Mouse (Mus musculus) CD4-positive helper T cell, adult 2 months (primary cell): ENCODE results near the gene Cdkl3.
"Not testable (repeated sequence)": the region's sequence is repeated elsewhere in the genome, so short reads cannot be mapped to it uniquely, and the experiment has no call there.

Experiments used
- DNase-seq: peaks from one replicate; pipeline ENCODE4 v3.0.0-alpha.2; 2012; ENCODE audit warnings: low read depth, missing footprints, low spot score

Gene Cdkl3

DNA sequence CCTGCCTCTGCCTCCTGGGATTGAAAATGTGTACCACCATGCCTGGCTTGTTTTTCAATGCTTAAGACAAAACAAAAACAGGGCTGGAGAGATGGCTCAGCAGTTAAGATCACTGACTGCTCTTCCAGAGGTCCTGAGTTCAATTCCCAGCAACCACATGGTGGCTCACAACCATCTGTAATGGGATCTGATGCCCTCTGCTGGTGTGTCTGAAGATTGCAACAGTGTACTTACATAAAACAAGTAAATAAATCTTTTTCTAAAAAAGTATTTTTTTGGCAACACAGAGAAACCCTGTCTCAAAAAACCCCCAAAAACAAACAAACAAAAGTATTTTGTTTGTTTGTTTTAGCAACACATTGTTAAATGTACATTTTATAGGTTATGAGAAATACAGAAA lies 116.4 kb downstream of the Cdkl3 start:
- DNase-seq, result not testable (repeated sequence)

DNA sequence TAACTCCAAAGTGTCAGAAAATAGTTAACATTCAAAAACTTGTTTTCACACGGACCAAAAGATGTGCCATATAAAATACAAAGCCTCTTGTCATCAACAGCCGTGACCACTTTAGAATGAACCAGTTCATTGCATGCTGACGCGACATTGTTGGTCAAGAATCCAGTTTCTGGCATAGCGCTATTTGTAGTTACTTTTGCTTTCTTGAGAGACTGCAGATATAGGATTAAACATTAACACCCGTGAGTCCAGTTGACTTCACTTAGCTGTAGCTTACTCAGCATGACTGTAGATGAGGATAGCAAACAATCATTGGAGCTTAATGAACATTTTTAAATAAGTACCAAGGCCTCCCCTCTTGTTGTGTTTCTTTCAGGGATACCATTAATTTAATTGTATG lies 118.0 kb downstream of the Cdkl3 start:
- no peak for DNase-seq

DNA sequence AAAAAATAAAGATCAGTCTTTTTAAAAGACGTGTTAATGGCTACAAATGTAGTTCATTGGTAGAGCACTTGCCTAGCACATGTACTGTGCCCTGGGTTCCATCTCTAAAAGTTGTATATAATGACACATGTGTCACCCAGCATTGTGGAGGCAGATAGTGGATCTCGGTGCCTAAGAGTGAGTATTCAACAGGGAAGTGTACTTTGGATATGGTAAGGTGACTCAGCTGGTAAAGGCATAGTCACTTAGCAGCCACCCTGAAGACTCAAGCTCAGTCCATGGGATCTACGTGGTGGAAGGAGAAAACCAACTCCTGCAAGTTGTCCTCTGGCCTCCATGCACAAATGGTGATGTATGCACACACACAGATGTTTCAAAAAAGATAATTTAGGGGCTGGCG lies 120.4 kb downstream of the Cdkl3 start:
- DNase-seq, result no peak

DNA sequence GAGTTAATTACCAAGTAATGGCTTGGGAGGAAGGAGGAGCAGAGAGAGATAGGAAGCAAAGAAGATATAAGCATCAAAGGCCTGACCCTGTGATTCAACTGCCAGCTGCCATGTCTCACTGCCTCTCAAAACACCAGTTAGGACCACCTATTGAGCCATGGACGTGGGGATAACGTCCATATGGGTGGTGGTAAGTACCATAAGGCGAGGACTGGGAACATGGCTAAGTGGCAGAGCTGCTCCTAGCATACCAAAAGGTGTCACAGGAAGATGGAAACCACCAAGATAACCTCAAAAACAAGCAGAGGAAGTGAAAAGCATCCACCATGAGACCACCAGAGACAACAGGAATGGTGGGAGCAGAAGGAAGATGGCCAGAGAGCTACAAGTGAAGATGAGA lies 123.1 kb downstream of the Cdkl3 start:
- DNase-seq, result no peak

DNA sequence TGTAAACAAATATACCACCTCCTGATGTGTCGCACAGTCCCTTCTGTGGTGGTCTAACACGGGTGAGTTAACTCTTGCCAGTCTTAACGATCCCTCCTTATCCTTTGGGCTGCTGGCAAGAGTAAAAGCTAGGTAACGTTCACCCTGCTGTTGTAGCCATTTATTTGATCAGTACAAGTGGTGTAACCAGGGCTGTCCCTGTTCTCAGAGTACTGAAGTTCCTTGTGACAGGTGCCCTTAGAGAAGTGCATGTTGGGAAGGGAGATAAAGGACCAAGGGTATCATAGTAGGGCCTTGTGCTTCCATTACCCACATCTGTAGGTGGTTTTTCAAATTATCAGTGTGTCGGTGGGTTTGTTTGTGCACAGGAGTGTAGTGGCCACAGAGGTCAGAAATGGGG lies 123.7 kb downstream of the Cdkl3 start:
- no peak for DNase-seq

DNA sequence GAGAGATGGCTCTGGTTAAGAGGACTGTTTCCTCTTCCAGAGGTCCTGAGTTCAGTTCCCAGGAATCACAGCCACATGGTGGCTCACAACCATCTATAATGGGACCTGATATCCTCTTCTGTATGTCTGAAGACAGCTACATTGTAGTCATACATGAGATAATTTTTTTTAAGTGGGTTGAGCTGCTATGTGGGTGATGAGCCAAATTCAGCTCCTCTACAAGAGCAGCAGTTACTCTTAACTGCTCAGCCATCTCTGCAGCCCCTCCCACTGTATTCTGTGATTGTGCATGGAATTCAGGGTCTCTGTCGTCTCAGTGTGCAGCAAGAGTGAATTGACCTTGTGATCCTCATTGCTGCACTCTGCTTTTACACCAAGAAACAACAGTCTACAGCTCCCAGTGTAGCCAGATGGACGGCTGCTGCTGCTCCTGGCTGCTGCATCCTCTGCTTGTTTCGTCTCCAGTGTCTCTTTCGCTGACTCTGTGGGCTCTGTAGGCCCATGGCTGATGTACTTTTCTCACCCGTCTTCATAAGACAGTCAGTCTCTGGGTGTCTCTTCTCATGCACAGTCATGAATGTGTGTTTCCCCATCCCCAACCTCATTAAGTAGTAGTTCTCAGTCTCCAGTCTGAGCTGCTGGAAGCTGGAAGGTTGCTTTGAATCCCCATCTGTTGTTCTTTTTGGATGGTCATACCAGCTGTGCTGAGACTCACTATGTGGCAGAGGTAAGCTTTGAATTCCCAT lies 124.5 kb downstream of the Cdkl3 start:
- no peak for DNase-seq

DNA sequence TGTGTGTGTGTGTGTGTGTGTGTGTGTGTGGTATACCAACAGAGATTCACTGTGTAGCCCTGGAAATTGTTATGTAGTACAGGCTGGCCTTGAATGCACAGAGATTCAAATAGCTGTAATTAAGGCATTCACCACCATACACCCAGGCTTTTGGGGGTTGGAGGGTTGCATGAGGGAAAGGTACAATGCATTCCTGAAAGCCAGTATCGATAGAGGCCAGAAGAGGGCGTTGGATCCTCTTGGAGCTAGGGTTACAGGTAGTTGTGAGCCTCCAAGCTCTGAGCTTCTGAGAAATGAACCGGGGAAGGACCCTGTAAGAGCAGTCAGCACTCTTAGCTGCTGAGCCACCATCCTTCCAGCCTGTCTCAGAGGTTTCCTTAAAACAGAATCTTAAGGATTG lies 125.2 kb downstream of the Cdkl3 start:
- no peak for DNase-seq

DNA sequence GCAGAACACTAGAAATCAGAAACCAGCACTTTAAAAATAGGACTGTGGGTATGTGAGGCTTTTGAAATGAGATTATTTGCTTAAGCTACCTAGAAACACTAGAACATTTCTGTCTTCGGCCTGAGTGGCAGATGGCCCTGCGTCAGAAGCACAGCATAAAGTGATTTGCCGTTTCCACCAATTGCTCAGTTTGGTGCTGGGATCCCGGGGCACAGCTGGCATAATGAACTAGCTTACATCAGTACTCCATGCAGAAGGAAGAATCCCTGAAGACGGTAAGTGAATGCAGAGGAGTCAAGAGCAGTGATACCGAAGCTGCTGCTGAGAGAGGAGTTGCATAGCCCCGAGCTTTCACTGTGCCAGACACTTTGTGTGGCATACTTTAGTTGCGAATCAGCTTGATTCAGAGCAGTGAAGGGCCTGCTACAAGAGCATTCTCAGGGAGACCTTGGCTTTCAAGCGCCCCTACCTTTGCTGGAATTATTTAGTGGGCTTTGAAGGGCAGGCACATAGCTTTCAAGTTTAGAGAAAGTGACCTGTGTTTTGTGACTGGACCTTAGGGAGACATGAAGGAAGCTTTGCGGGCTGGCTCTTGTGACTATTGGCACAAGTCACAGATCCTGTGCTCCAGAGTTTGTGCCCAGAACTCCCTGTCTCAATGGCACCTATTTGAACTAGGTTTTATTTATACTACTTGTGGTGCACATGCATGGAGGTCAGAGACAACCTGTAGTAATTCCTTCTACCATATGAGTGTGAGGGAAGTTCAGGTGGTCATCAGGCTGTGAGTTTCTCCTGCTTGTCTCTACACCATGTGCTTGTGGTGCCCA lies 125.8 kb downstream of the Cdkl3 start:
- no peak for DNase-seq

DNA sequence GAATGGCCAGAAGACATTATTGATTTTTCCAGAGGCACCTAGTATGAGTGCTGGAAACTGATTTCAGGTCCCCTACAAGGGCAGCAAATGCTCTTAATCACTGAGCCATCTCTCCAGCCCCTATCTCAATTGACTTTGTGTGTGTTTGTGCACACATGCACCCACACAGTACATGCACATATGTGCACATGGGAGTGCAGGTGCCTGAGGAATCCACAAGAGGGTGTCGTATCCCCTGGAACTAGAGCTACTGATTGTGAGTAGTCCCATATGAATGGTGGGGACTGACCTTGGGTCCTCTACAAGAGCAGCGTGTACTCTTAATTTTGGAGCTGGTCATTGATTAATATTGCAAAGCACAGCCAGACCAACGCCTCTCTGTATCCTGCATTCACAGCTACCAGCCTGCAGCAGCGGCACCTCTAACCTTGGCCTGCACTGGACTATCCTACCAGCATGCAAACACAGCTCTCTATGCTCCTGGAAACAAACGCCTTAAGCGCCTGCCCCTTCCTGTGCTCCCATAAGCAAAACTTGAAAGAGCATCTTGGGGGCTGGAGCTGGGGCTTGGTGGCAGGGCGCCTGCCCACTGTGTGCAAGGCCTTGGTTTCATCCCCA lies 126.5 kb downstream of the Cdkl3 start:
- no peak for DNase-seq
